Mouse (Mus musculus): ENCODE data around the gene Ust.

DNA sequence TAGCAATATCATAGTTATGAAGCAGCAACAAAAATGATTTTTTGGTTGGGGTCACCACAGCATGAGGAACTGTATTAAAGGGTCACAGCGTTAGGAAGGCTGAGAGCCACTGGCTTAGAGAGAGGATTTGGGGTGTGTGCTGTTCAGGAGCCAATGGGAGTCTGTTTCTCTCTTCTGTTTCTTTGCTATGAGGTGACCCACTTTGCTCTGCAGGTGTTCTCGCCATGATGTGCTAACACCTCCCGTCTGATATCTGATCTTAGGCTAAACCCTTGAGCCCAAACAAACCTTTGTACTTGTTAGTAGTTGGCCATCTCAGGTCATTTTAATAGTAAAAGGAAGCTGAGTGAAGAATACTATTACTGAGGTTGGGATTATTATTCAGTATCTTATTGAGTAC is 292.0 kb downstream of the Ust start:
- no peak for TF ChIP-seq CTCF (IDR thresholded peaks at IDR 0.05)
- no peak for TF ChIP-seq POLR2A (IDR thresholded peaks at IDR 0.05; ENCODE audit: insufficient read depth, low read depth, low read length)

Data from heart, adult 2 months (tissue).